ENCODE assay signal across 7 mouse cellular contexts in the genomic region with DNA sequence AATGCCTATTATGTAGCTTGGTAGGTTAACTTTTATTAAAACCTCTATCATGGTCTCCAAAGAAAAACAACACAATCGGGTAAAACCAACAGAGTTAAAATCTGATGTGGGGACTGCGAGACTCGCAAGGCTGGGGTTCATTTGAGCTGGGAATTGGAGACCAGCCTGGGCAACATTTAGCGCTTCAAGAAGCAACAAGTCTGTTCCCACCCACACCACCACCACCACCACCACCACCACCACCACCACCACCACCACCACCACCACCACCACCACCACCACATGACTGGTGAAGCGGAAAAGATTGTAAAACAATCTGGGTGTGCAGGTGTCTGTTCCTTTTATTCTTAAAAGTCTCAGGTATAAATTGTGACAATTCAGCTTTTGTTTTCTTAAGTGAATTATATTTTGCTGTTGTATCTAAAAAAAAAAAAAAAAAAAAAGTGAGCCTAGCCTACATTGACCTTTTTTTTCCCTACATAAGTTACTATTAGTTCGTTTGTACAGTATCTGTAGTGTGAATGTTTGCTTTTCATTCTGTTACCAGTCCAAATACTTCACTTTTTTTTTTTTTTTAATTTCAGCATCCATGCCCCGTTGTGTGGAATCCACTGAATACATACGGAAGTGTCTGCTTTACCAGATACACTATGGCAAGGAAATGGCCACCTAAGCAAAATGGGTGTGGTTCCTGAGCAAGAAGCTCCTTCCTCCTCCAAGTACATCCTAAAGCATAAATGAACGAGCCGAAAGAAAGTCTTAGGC. TPM values are rescaled to one million over a fixed set of nuclear protein-coding genes. Genes with fewer than 3 reads are reported as not detected.
DNase-seq lines count a peak whose midpoint lies in the region; ATAC-seq lines count a peak whose summit lies in the region.

No protein-coding gene starts in this region.

- ATAC-seq in lung, embryonic 16.5 days (ENCODE audit: low read depth), result no peak
- ATAC-seq in forebrain, embryonic 15.5 days (replicated peaks), result no peak
- ATAC-seq in liver, embryonic 11.5 days (replicated peaks; ENCODE audit: low FRiP score), result no peak
- ATAC-seq in stomach, embryonic 15.5 days (ENCODE audit: insufficient read depth, low FRiP score, low read depth), result no peak

- WGBS in lung, embryonic 16.5 days, result 40% methylated on average over 10 of the region's 10 CpGs
- 51% methylated on average over 10 of the region's 10 CpGs for WGBS in forebrain, embryonic 15.5 days
- 47% methylated on average over 10 of the region's 10 CpGs for WGBS in liver, embryonic 11.5 days
- WGBS in stomach, embryonic 15.5 days, result 45% methylated on average over 10 of the region's 10 CpGs

- H3K4me3 ChIP-seq in lung, embryonic 16.5 days (ENCODE audit: low read length), result peak overlapping the region; percentile 66
- peak overlapping the region; percentile 53 for H3K4me3 ChIP-seq in forebrain, embryonic 15.5 days
- H3K4me3 ChIP-seq in liver, embryonic 11.5 days (ENCODE audit: low read depth, low read length), result peak overlapping the region; percentile 62
- peak overlapping the region; percentile 59; the same call in 1 of the 2 replicates for H3K4me3 ChIP-seq in stomach, embryonic 15.5 days (replicated peaks)

- peak overlapping the region; percentile 63; the same call in 1 of the 2 replicates for H3K27ac ChIP-seq in lung, embryonic 16.5 days (ENCODE audit: low read length)
- peak overlapping the region; percentile 73; the same call in 1 of the 2 replicates for H3K27ac ChIP-seq in forebrain, embryonic 15.5 days (replicated peaks)
- 0 out of 2 replicates have a peak overlapping the region, but pooled peaks have one; percentile 0 for H3K27ac ChIP-seq in liver, embryonic 11.5 days (ENCODE audit: low read depth, low read length)
- H3K27ac ChIP-seq in stomach, embryonic 15.5 days, result peak overlapping the region; percentile 76

- H3K27me3 ChIP-seq in lung, embryonic 16.5 days (ENCODE audit: control insufficient read depth, insufficient read depth, low read depth, low read length), result no peaks in the 10 kb centered on the region; the same call in 1 of the 2 replicates
- no peaks in the 10 kb centered on the region for H3K27me3 ChIP-seq in forebrain, embryonic 15.5 days
- H3K27me3 ChIP-seq in liver, embryonic 11.5 days (replicated peaks; ENCODE audit: control insufficient read depth, insufficient read depth, low read length), result no peaks in the 10 kb centered on the region
- no peaks in the 10 kb centered on the region for H3K27me3 ChIP-seq in stomach, embryonic 15.5 days (replicated peaks)

- peak overlapping the region; percentile 87 for H3K4me2 ChIP-seq in lung, embryonic 16.5 days (ENCODE audit: low read depth, low read length)
- peak overlapping the region; percentile 76 for H3K4me2 ChIP-seq in forebrain, embryonic 15.5 days (replicated peaks)
- H3K4me2 ChIP-seq in liver, embryonic 11.5 days, result peak overlapping the region; percentile 81
- H3K4me2 ChIP-seq in stomach, embryonic 15.5 days, result peak overlapping the region; percentile 77

- H3K9ac ChIP-seq in lung, embryonic 16.5 days (ENCODE audit: low read length), result no peak overlapping the region
- peak overlapping the region; percentile 49 for H3K9ac ChIP-seq in forebrain, embryonic 15.5 days (replicated peaks)
- H3K9ac ChIP-seq in liver, embryonic 11.5 days (ENCODE audit: low read depth, low read length), result no peak overlapping the region
- H3K9ac ChIP-seq in stomach, embryonic 15.5 days, result no peak overlapping the region

- H3K4me1 ChIP-seq in lung, embryonic 16.5 days (replicated peaks; ENCODE audit: control insufficient read depth, insufficient read depth, low read length), result peaks cover 13% of the 10 kb centered on the region
- peaks cover 11% of the 10 kb centered on the region for H3K4me1 ChIP-seq in forebrain, embryonic 15.5 days
- H3K4me1 ChIP-seq in liver, embryonic 11.5 days (replicated peaks; ENCODE audit: control insufficient read depth, insufficient read depth, low read length), result peaks cover 21% of the 10 kb centered on the region
- 0 out of 2 replicates have a peak, but pooled peaks cover 9% of the 10 kb centered on the region for H3K4me1 ChIP-seq in stomach, embryonic 15.5 days

- H3K9me3 ChIP-seq in lung, embryonic 16.5 days (ENCODE audit: control insufficient read depth, low read length), result no peaks in the 10 kb centered on the region
- no peaks in the 10 kb centered on the region for H3K9me3 ChIP-seq in forebrain, embryonic 15.5 days
- H3K9me3 ChIP-seq in liver, embryonic 11.5 days (ENCODE audit: control insufficient read depth, low read length), result no peaks in the 10 kb centered on the region
- no peaks in the 10 kb centered on the region for H3K9me3 ChIP-seq in stomach, embryonic 15.5 days

- no peak for DNase-seq in lung, postnatal 4 days
- DNase-seq in liver, embryonic 11.5 days (ENCODE audit: low spot score), result no peak
- DNase-seq in cerebellum, adult 18-20 months, result no peak
- DNase-seq in cerebellum, adult 9-10 months, result no peak

- H3K36me3 ChIP-seq in lung, embryonic 16.5 days (ENCODE audit: control insufficient read depth, insufficient read depth, low read length), result peaks cover 16% of the 10 kb centered on the region
- peaks cover 14% of the 10 kb centered on the region for H3K36me3 ChIP-seq in forebrain, embryonic 15.5 days
- no peaks in the 10 kb centered on the region; the same call in 1 of the 2 replicates for H3K36me3 ChIP-seq in liver, embryonic 11.5 days (ENCODE audit: control insufficient read depth, insufficient read depth, low read length)
- H3K36me3 ChIP-seq in stomach, embryonic 15.5 days, result peaks cover 19% of the 10 kb centered on the region; the same call in 1 of the 2 replicates

RNA-seq across cellular contexts. Expression of gene Ropn1l, which starts 0.7 kb away (rescaled TPM):
- 5.6 and 6.2 TPM in 2 replicates for polyA plus RNA-seq in lung, embryonic 16.5 days (2015; fragmentation: Nextera tagmentation; extraction: Ambion mirVana)
- polyA plus RNA-seq in forebrain, embryonic 15.5 days (2015; fragmentation: Nextera tagmentation; extraction: Ambion mirVana), result 1.6 and 1.9 TPM in 2 replicates
- polyA plus RNA-seq in liver, embryonic 11.5 days (2014; fragmentation: Nextera tagmentation; extraction: Ambion mirVana), result 3.0 and 3.1 TPM in 2 replicates
- polyA plus RNA-seq in stomach, embryonic 15.5 days (2015; fragmentation: Nextera tagmentation; extraction: Ambion mirVana), result 2.9 and 3.0 TPM in 2 replicates

Comparison
In these comparisons a context has a peak if more than half of its experiments do, and no peak if none do; other contexts are left out.
1. H3K27ac ChIP-seq: peak in every context shown above with its lines; median percentile 76 in stomach, embryonic 15.5 days; 73 in forebrain, embryonic 15.5 days; 63 in lung, embryonic 16.5 days; 0 in liver, embryonic 11.5 days.